In the genomic region with DNA sequence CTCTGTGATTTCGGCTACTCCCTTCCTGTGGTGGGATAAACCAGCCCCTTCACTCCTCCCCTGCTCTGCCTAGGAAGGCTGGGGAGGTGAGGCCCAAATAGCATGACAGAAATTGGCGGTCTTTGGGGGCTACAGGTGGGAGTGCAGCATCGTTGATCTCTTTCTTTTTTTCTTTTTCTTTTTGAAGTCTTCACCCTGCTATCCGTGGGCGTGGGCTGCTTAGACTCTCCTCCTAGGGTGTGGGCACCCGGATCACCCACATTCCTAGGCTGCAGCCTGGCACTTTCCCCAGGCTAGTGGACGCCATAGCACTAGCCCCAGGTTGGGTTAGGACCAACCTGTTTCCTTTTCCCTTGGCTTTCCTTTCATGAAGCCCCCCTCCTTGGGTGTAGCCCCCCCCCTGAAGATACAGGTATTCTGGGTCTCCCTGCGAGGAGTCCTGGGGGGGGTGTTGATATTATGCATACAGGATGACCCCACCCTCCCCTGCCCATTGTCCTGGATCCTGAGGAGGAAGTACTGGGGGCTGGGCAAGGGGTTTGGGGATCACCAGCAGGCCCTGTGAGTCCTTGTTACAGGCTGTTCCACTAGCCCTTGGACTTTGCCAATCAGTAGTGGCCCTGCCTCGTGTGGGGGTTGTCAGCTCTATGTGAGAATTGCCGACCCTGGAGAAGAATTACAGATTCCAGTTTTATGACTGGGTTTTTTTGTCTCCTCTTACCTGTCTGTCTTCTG, we compare ENCODE assay signal across 8 mouse cellular contexts. TPM values are rescaled to one million over a fixed set of nuclear protein-coding genes. Genes with fewer than 3 reads are reported as not detected.
DNase-seq lines count a peak whose midpoint lies in the region; ATAC-seq lines count a peak whose summit lies in the region.

No protein-coding gene starts in this region.

- peaks cover 40% of the 10 kb centered on the region for H3K36me3 ChIP-seq in hindbrain, embryonic 10.5 days
- peaks cover 18% of the 10 kb centered on the region for H3K36me3 ChIP-seq in liver, embryonic 15.5 days (replicated peaks)
- 0 out of 2 replicates have a peak, but pooled peaks cover 4% of the 10 kb centered on the region for H3K36me3 ChIP-seq in stomach, embryonic 16.5 days (ENCODE audit: control insufficient read depth, insufficient read depth, low read length)

- ATAC-seq in liver, embryonic 15.5 days (ENCODE audit: insufficient read depth) = no peak
- ATAC-seq in stomach, embryonic 16.5 days (ENCODE audit: insufficient read depth, low FRiP score) = no peak

- no peaks in the 10 kb centered on the region for H3K27me3 ChIP-seq in hindbrain, embryonic 10.5 days (ENCODE audit: insufficient read depth, poor library complexity, severe bottlenecking)
- H3K27me3 ChIP-seq in liver, embryonic 15.5 days = peaks cover 48% of the 10 kb centered on the region
- no peaks in the 10 kb centered on the region for H3K27me3 ChIP-seq in stomach, embryonic 16.5 days (ENCODE audit: control insufficient read depth, insufficient read depth, low read length)

- H3K4me1 ChIP-seq in hindbrain, embryonic 10.5 days (replicated peaks) = peaks cover 34% of the 10 kb centered on the region
- peaks cover 34% of the 10 kb centered on the region for H3K4me1 ChIP-seq in liver, embryonic 15.5 days (replicated peaks)
- H3K4me1 ChIP-seq in stomach, embryonic 16.5 days (ENCODE audit: control insufficient read depth, insufficient read depth, low read length) = peaks cover 22% of the 10 kb centered on the region

- WGBS in hindbrain, embryonic 10.5 days = 13% methylated on average over 10 of the region's 10 CpGs
- 16% methylated on average over 10 of the region's 10 CpGs for WGBS in liver, embryonic 15.5 days (ENCODE audit: insufficient replicate concordance)
- WGBS in stomach, embryonic 16.5 days = 8% methylated on average over 10 of the region's 10 CpGs

- intact Hi-C loops in heart, postnatal 14 days (cut with DNase I) = loop anchor here (5.0 kb wide), 1 partner anchor 51 kb away; no protein-coding TSS in a partner anchor

- peak overlapping the region; percentile 82 for H3K4me3 ChIP-seq in hindbrain, embryonic 10.5 days
- peak overlapping the region; percentile 75 for H3K4me3 ChIP-seq in liver, embryonic 15.5 days (replicated peaks)
- H3K4me3 ChIP-seq in stomach, embryonic 16.5 days (replicated peaks; ENCODE audit: low read length) = peak overlapping the region; percentile 95

- peak overlapping the region; percentile 95 for H3K4me2 ChIP-seq in liver, embryonic 15.5 days
- peak overlapping the region; percentile 66 for H3K4me2 ChIP-seq in stomach, embryonic 16.5 days (ENCODE audit: low read depth, low read length)

- H3K9ac ChIP-seq in liver, embryonic 15.5 days = peak overlapping the region; percentile 67
- H3K9ac ChIP-seq in stomach, embryonic 16.5 days (ENCODE audit: low read length) = peak overlapping the region; percentile 95

- no peaks in the 10 kb centered on the region for H3K9me3 ChIP-seq in hindbrain, embryonic 10.5 days
- H3K9me3 ChIP-seq in liver, embryonic 15.5 days (replicated peaks) = no peaks in the 10 kb centered on the region
- H3K9me3 ChIP-seq in stomach, embryonic 16.5 days (replicated peaks; ENCODE audit: control insufficient read depth, low read length) = no peaks in the 10 kb centered on the region

- peak; percentile 96 for DNase-seq in heart, adult 11 months
- no peak for DNase-seq in heart, postnatal 14 days
- peak; percentile 17 for DNase-seq in brain, adult 2 months (ENCODE audit: low read depth, low spot score)
- DNase-seq in hindbrain, embryonic 10.5 days (ENCODE audit: low spot score) = no peak
- DNase-seq in cerebellum, adult 11 months = no peak
- DNase-seq in thymus, postnatal 10 days (ENCODE audit: low spot score in 2 of 2) = no peak

- H3K27ac ChIP-seq in hindbrain, embryonic 10.5 days = peak overlapping the region; percentile 94
- peak overlapping the region; percentile 84 for H3K27ac ChIP-seq in liver, embryonic 15.5 days (replicated peaks)
- peak overlapping the region; percentile 98; the same call in 1 of the 2 replicates for H3K27ac ChIP-seq in stomach, embryonic 16.5 days (ENCODE audit: low read length)

RNA-seq across cellular contexts. Expression of a gene that starts 1.0 kb away (rescaled TPM):
- total RNA-seq in heart, postnatal 14 days (2021) = 100 to 1,000 TPM; 322 to 323 TPM
- 1.7 and 2.1 TPM in 2 replicates for polyA plus RNA-seq in hindbrain, embryonic 10.5 days (2016; fragmentation: Nextera tagmentation; extraction: Ambion mirVana)
- 0.79 and 0.85 TPM in 2 replicates for polyA plus RNA-seq in liver, embryonic 15.5 days (2015; fragmentation: Nextera tagmentation; extraction: Ambion mirVana)
- polyA plus RNA-seq in stomach, embryonic 16.5 days (2015; fragmentation: Nextera tagmentation; extraction: Ambion mirVana) = 2.6 and 3.0 TPM in 2 replicates

RNA-seq across cellular contexts. Expression of a gene that starts 1.4 kb away (rescaled TPM):
- total RNA-seq in heart, postnatal 14 days (2021) = 1 to 10 TPM; 3.0 to 4.7 TPM
- polyA plus RNA-seq in hindbrain, embryonic 10.5 days (2016; fragmentation: Nextera tagmentation; extraction: Ambion mirVana) = 0.90 and 1.1 TPM in 2 replicates
- 1.3 and 1.6 TPM in 2 replicates for polyA plus RNA-seq in liver, embryonic 15.5 days (2015; fragmentation: Nextera tagmentation; extraction: Ambion mirVana)
- 1.3 and 1.5 TPM in 2 replicates for polyA plus RNA-seq in stomach, embryonic 16.5 days (2015; fragmentation: Nextera tagmentation; extraction: Ambion mirVana)

RNA-seq across cellular contexts. Expression of a gene that starts 13.5 kb away (rescaled TPM):
- 10 to 100 TPM; 38.3 to 40.0 TPM for total RNA-seq in heart, postnatal 14 days (2021)
- 10.8 and 11.8 TPM in 2 replicates for polyA plus RNA-seq in hindbrain, embryonic 10.5 days (2016; fragmentation: Nextera tagmentation; extraction: Ambion mirVana)
- 3.3 and 3.4 TPM in 2 replicates for polyA plus RNA-seq in liver, embryonic 15.5 days (2015; fragmentation: Nextera tagmentation; extraction: Ambion mirVana)
- 14.2 and 15.8 TPM in 2 replicates for polyA plus RNA-seq in stomach, embryonic 16.5 days (2015; fragmentation: Nextera tagmentation; extraction: Ambion mirVana)

RNA-seq across cellular contexts. Expression of a gene that starts 32.2 kb away (rescaled TPM):
- 10 to 100 TPM; 83.4 to 84.4 TPM for total RNA-seq in heart, postnatal 14 days (2021)
- polyA plus RNA-seq in hindbrain, embryonic 10.5 days (2016; fragmentation: Nextera tagmentation; extraction: Ambion mirVana) = 185 and 191 TPM in 2 replicates
- polyA plus RNA-seq in liver, embryonic 15.5 days (2015; fragmentation: Nextera tagmentation; extraction: Ambion mirVana) = 55.1 and 59.5 TPM in 2 replicates
- 148 and 149 TPM in 2 replicates for polyA plus RNA-seq in stomach, embryonic 16.5 days (2015; fragmentation: Nextera tagmentation; extraction: Ambion mirVana)

RNA-seq across cellular contexts. Expression of a gene that starts 44.4 kb away (rescaled TPM):
- 1,000 to 10,000 TPM; 1,878 to 1,971 TPM for total RNA-seq in heart, postnatal 14 days (2021)
- polyA plus RNA-seq in hindbrain, embryonic 10.5 days (2016; fragmentation: Nextera tagmentation; extraction: Ambion mirVana) = 39.3 and 53.3 TPM in 2 replicates
- polyA plus RNA-seq in liver, embryonic 15.5 days (2015; fragmentation: Nextera tagmentation; extraction: Ambion mirVana) = 10.8 and 18.2 TPM in 2 replicates
- 19.3 and 126 TPM in 2 replicates for polyA plus RNA-seq in stomach, embryonic 16.5 days (2015; fragmentation: Nextera tagmentation; extraction: Ambion mirVana)

Comparison
In these comparisons a context has a peak if more than half of its experiments do, and no peak if none do; other contexts are left out.
1. DNase-seq: peak in heart, adult 11 months (single experiment) and brain, adult 2 months (single experiment); none in heart, postnatal 14 days (0 of 2), hindbrain, embryonic 10.5 days (single experiment), cerebellum, adult 11 months (single experiment) and thymus, postnatal 10 days (0 of 2).
2. Peak in every context shown above with its lines, with median percentiles within 50 percentile points of each other: H3K27ac ChIP-seq and H3K4me3 ChIP-seq.